Comparison of ENCODE assay signal across 12 mouse cellular contexts in genomic region chr19:6919431-6919830, GRCm38 (mm10). TPM values are rescaled to one million over a fixed set of nuclear protein-coding genes. Genes with fewer than 3 reads are reported as not detected.
DNase-seq lines count a peak whose midpoint lies in the region; ATAC-seq and TF ChIP-seq lines count a peak whose summit lies in the region.
"Had no signal": no experiment of that assay in that cellular context is flagged by ENCODE, and none has a peak within 500 bp of the region (broad histone marks: within the 10 kb centered on the region; RNA-seq: fewer than 3 reads in every experiment).

No protein-coding gene starts in this region.

- peaks cover 20% of the 10 kb centered on the region for H3K27me3 ChIP-seq in hindbrain, embryonic 13.5 days
- H3K27me3 ChIP-seq in hindbrain, embryonic 14.5 days (ENCODE audit: control insufficient read depth, insufficient read depth, low read length) = peaks cover 21% of the 10 kb centered on the region
- H3K27me3 ChIP-seq in liver, embryonic 13.5 days = peaks cover 12% of the 10 kb centered on the region
- H3K27me3 ChIP-seq in midbrain, postnatal 0 days (ENCODE audit: insufficient read depth, low read length) = peaks cover 13% of the 10 kb centered on the region

- peaks cover 14% of the 10 kb centered on the region; the same call in 1 of the 2 replicates for H3K36me3 ChIP-seq in hindbrain, embryonic 13.5 days
- no peaks in the 10 kb centered on the region; the same call in 1 of the 2 replicates for H3K36me3 ChIP-seq in hindbrain, embryonic 14.5 days (replicated peaks; ENCODE audit: control insufficient read depth, insufficient read depth)
- H3K36me3 ChIP-seq in liver, embryonic 13.5 days = peaks cover 7% of the 10 kb centered on the region; the same call in 1 of the 2 replicates
- H3K36me3 ChIP-seq in midbrain, postnatal 0 days (ENCODE audit: insufficient read depth, low read length) = no peaks in the 10 kb centered on the region

- H3K4me2 ChIP-seq in hindbrain, embryonic 13.5 days = peak overlapping the region; percentile 96; the same call in 1 of the 2 replicates
- H3K4me2 ChIP-seq in hindbrain, embryonic 14.5 days (replicated peaks) = no peak overlapping the region; the same call in 1 of the 2 replicates
- peak overlapping the region; percentile 100; the same call in 1 of the 2 replicates for H3K4me2 ChIP-seq in liver, embryonic 13.5 days
- no peak overlapping the region for H3K4me2 ChIP-seq in midbrain, postnatal 0 days (ENCODE audit: low read depth, low read length, poor library complexity, severe bottlenecking)

- DNase-seq in cerebellum, adult 9-11 months = peak; percentile 48
- no peak for DNase-seq in cerebellum, postnatal 36 days
- no peak for DNase-seq in hindbrain, embryonic 14.5 days (ENCODE audit: low spot score)
- DNase-seq in liver, embryonic 13.5 days = no peak
- no peak for DNase-seq in liver
- no peak for DNase-seq in midbrain, postnatal 0 days (ENCODE audit: low spot score)
- DNase-seq in spleen, postnatal 36 days (ENCODE audit: low spot score in 2 of 2) = no peak
- DNase-seq: lung, adult 18-20 months had no signal

- H3K4me3 ChIP-seq in hindbrain, embryonic 13.5 days = no peak overlapping the region
- no peak overlapping the region for H3K4me3 ChIP-seq in hindbrain, embryonic 14.5 days (replicated peaks; ENCODE audit: low read length)
- H3K4me3 ChIP-seq in liver, embryonic 13.5 days (replicated peaks) = no peak overlapping the region
- H3K4me3 ChIP-seq in midbrain, postnatal 0 days (ENCODE audit: low read depth, low read length) = no peak overlapping the region

- H3K9ac ChIP-seq in hindbrain, embryonic 13.5 days = peak overlapping the region; percentile 92; the same call in 1 of the 2 replicates
- no peak overlapping the region for H3K9ac ChIP-seq in hindbrain, embryonic 14.5 days
- H3K9ac ChIP-seq in liver, embryonic 13.5 days = 0 out of 2 replicates have a peak overlapping the region, but pooled peaks have one; percentile 86
- 0 out of 2 replicates have a peak overlapping the region, but pooled peaks have one; percentile 29 for H3K9ac ChIP-seq in midbrain, postnatal 0 days (replicated peaks; ENCODE audit: low read length, poor library complexity, severe bottlenecking)
- H3K9ac ChIP-seq: embryonic facial prominence, embryonic 15.5 days had no signal

- ATAC-seq in hindbrain, embryonic 13.5 days (ENCODE audit: low FRiP score) = no peak
- ATAC-seq in hindbrain, embryonic 14.5 days (ENCODE audit: low FRiP score) = no peak
- ATAC-seq in liver, embryonic 13.5 days (ENCODE audit: low read depth) = no peak
- no peak for ATAC-seq in midbrain, postnatal 0 days (ENCODE audit: low FRiP score)

- TF ChIP-seq CTCF in midbrain, postnatal 0 days (IDR thresholded peaks at IDR 0.05) = no peak

- peaks cover 37% of the 10 kb centered on the region for H3K4me1 ChIP-seq in hindbrain, embryonic 13.5 days (replicated peaks)
- peaks cover 22% of the 10 kb centered on the region for H3K4me1 ChIP-seq in hindbrain, embryonic 14.5 days (replicated peaks; ENCODE audit: control insufficient read depth, insufficient read depth, low read length)
- peaks cover 77% of the 10 kb centered on the region for H3K4me1 ChIP-seq in liver, embryonic 13.5 days (replicated peaks)
- peaks cover 16% of the 10 kb centered on the region for H3K4me1 ChIP-seq in midbrain, postnatal 0 days (ENCODE audit: insufficient read depth, low read length)

- no peak overlapping the region for H3K27ac ChIP-seq in hindbrain, embryonic 13.5 days
- H3K27ac ChIP-seq in hindbrain, embryonic 14.5 days = no peak overlapping the region
- 0 out of 2 replicates have a peak overlapping the region, but pooled peaks have one; percentile 87 for H3K27ac ChIP-seq in liver, embryonic 13.5 days
- no peak overlapping the region for H3K27ac ChIP-seq in midbrain, postnatal 0 days (ENCODE audit: low read depth, low read length)
- H3K27ac ChIP-seq: embryonic facial prominence, embryonic 15.5 days had no signal

- no peaks in the 10 kb centered on the region for H3K9me3 ChIP-seq in hindbrain, embryonic 13.5 days
- H3K9me3 ChIP-seq in hindbrain, embryonic 14.5 days (ENCODE audit: control insufficient read depth, low read length) = no peaks in the 10 kb centered on the region
- H3K9me3 ChIP-seq in liver, embryonic 13.5 days (replicated peaks) = no peaks in the 10 kb centered on the region
- no peaks in the 10 kb centered on the region for H3K9me3 ChIP-seq in midbrain, postnatal 0 days (ENCODE audit: low read length)
- H3K9me3 ChIP-seq: embryonic facial prominence, embryonic 15.5 days; G1E had no signal

RNA-seq across cellular contexts. Expression of gene Esrra, which starts 2.2 kb away (rescaled TPM):
- polyA plus RNA-seq in hindbrain, embryonic 13.5 days (2015; fragmentation: Nextera tagmentation; extraction: Ambion mirVana) = 15.8 and 16.6 TPM in 2 replicates
- 6.2 and 7.3 TPM in 2 replicates for polyA plus RNA-seq in hindbrain, embryonic 14.5 days (2014; fragmentation: Nextera tagmentation; extraction: Ambion mirVana)
- polyA plus RNA-seq in liver, embryonic 13.5 days (2015; fragmentation: Nextera tagmentation; extraction: Ambion mirVana) = 4.4 and 4.8 TPM in 2 replicates
- 31.6 and 40.7 TPM in 2 replicates for total RNA-seq in midbrain, postnatal 0 days (2014; rRNA removed)
- 7.2 and 7.3 TPM in 2 replicates for polyA plus RNA-seq in midbrain, postnatal 0 days (2015; fragmentation: Nextera tagmentation; extraction: Ambion mirVana)

RNA-seq across cellular contexts. Expression of gene Catsperz, which starts 5.7 kb away (rescaled TPM):
- 0.86 and 1.00 TPM in 2 replicates for polyA plus RNA-seq in hindbrain, embryonic 13.5 days (2015; fragmentation: Nextera tagmentation; extraction: Ambion mirVana)
- 1.7 and 2.3 TPM in 2 replicates for polyA plus RNA-seq in hindbrain, embryonic 14.5 days (2014; fragmentation: Nextera tagmentation; extraction: Ambion mirVana)
- 0.51 and 0.73 TPM in 2 replicates for polyA plus RNA-seq in liver, embryonic 13.5 days (2015; fragmentation: Nextera tagmentation; extraction: Ambion mirVana)
- 0.52 and 1.1 TPM in 2 replicates for total RNA-seq in midbrain, postnatal 0 days (2014; rRNA removed)
- 2.1 and 3.0 TPM in 2 replicates for polyA plus RNA-seq in midbrain, postnatal 0 days (2015; fragmentation: Nextera tagmentation; extraction: Ambion mirVana)
- total RNA-seq: neutrophil, adult 5-6 weeks had no signal
- polyA plus RNA-seq: G1E had no signal

RNA-seq across cellular contexts. Expression of gene Prdx5, which starts 9.5 kb away (rescaled TPM):
- polyA plus RNA-seq in hindbrain, embryonic 13.5 days (2015; fragmentation: Nextera tagmentation; extraction: Ambion mirVana) = 274 and 284 TPM in 2 replicates
- 291 and 300 TPM in 2 replicates for polyA plus RNA-seq in hindbrain, embryonic 14.5 days (2014; fragmentation: Nextera tagmentation; extraction: Ambion mirVana)
- 97.7 and 101 TPM in 2 replicates for polyA plus RNA-seq in liver, embryonic 13.5 days (2015; fragmentation: Nextera tagmentation; extraction: Ambion mirVana)
- 211 and 223 TPM in 2 replicates for total RNA-seq in midbrain, postnatal 0 days (2014; rRNA removed)
- polyA plus RNA-seq in midbrain, postnatal 0 days (2015; fragmentation: Nextera tagmentation; extraction: Ambion mirVana) = 491 and 528 TPM in 2 replicates

RNA-seq across cellular contexts. Expression of gene Trmt112, which starts 9.9 kb away (rescaled TPM):
- polyA plus RNA-seq in hindbrain, embryonic 13.5 days (2015; fragmentation: Nextera tagmentation; extraction: Ambion mirVana) = 115 and 121 TPM in 2 replicates
- polyA plus RNA-seq in hindbrain, embryonic 14.5 days (2014; fragmentation: Nextera tagmentation; extraction: Ambion mirVana) = 107 and 118 TPM in 2 replicates
- polyA plus RNA-seq in liver, embryonic 13.5 days (2015; fragmentation: Nextera tagmentation; extraction: Ambion mirVana) = 103 and 106 TPM in 2 replicates
- 80.6 and 85.4 TPM in 2 replicates for total RNA-seq in midbrain, postnatal 0 days (2014; rRNA removed)
- 110 and 118 TPM in 2 replicates for polyA plus RNA-seq in midbrain, postnatal 0 days (2015; fragmentation: Nextera tagmentation; extraction: Ambion mirVana)

RNA-seq across cellular contexts. Expression of gene Kcnk4, which starts 14.9 kb away (rescaled TPM):
- polyA plus RNA-seq in hindbrain, embryonic 13.5 days (2015; fragmentation: Nextera tagmentation; extraction: Ambion mirVana) = 1.7 and 2.2 TPM in 2 replicates
- 8.5 and 10.9 TPM in 2 replicates for polyA plus RNA-seq in hindbrain, embryonic 14.5 days (2014; fragmentation: Nextera tagmentation; extraction: Ambion mirVana)
- 0.06 TPM in 1 of 2 replicates, not detected in the other for polyA plus RNA-seq in liver, embryonic 13.5 days (2015; fragmentation: Nextera tagmentation; extraction: Ambion mirVana)
- 7.9 and 13.6 TPM in 2 replicates for total RNA-seq in midbrain, postnatal 0 days (2014; rRNA removed)
- polyA plus RNA-seq in midbrain, postnatal 0 days (2015; fragmentation: Nextera tagmentation; extraction: Ambion mirVana) = 17.8 and 18.0 TPM in 2 replicates
- total RNA-seq: G1E; neutrophil, adult 5-6 weeks had no signal

Comparison
In these comparisons a context has a peak if more than half of its experiments do, and no peak if none do; other contexts are left out.
1. H3K4me2 ChIP-seq: peak in hindbrain, embryonic 13.5 days (single experiment) and liver, embryonic 13.5 days (single experiment); none in hindbrain, embryonic 14.5 days (single experiment) and midbrain, postnatal 0 days (single experiment).